Mouse (Mus musculus) hindbrain, embryonic 14.5 days (tissue): Measurements from ENCODE around the gene 4931406P16Rik. TPM values are rescaled to one million over a fixed set of nuclear protein-coding genes. Genes with fewer than 3 reads are reported as not detected.

ENCODE experiments used
- ATAC-seq: fragments of 200-750 bp; cut with Nextera tagmentation; 2 replicates; pipeline ENCODE4 v1.8.0; 2017; ENCODE audit warnings: moderate number of reproducible peaks, mild to moderate bottlenecking, moderate TSS enrichment, moderate library complexity; ENCODE audit not compliant: low FRiP score
- DNase-seq: peaks from one replicate; pipeline ENCODE4 v3.0.0-alpha.2; 2015; ENCODE audit warnings: low spot score
- H3K27ac ChIP-seq: fragments of 300-500 bp; sonication (generic); 2 replicates; pipeline ENCODE4 v1.5.1; 2014; ENCODE audit warnings: mild to moderate bottlenecking, moderate library complexity
- H3K27me3 ChIP-seq: fragments of 300-500 bp; sonication (generic); 2 replicates; pipeline ENCODE4 v1.6.1; 2014; ENCODE audit warnings: mild to moderate bottlenecking, low read length, mixed read lengths; ENCODE audit not compliant: control insufficient read depth, insufficient read depth
- H3K36me3 ChIP-seq: fragments of 300-500 bp; sonication (generic); replicated peaks from 2 replicates; pipeline ENCODE4 v1.6.1; 2014; ENCODE audit not compliant: control insufficient read depth, insufficient read depth
- H3K4me1 ChIP-seq: fragments of 300-500 bp; sonication (generic); replicated peaks from 2 replicates; pipeline ENCODE4 v1.6.1; 2014; ENCODE audit warnings: antibody characterized with exemption, low read length, mixed read lengths; ENCODE audit not compliant: control insufficient read depth, insufficient read depth
- H3K4me2 ChIP-seq: fragments of 300-500 bp; sonication (generic); replicated peaks from 2 replicates; pipeline ENCODE4 v1.6.1; 2014; ENCODE audit warnings: mild to moderate bottlenecking, moderate library complexity
- H3K4me3 ChIP-seq: fragments of 300-500 bp; sonication (generic); replicated peaks from 2 replicates; pipeline ENCODE4 v1.5.1; 2014; ENCODE audit warnings: mild to moderate bottlenecking, low read length
- H3K9ac ChIP-seq: fragments of 300-500 bp; sonication (generic); 2 replicates; pipeline ENCODE4 v1.6.1; 2014
- H3K9me3 ChIP-seq: fragments of 300-500 bp; sonication (generic); 2 replicates; pipeline ENCODE4 v1.6.1; 2016; ENCODE audit warnings: low read length; ENCODE audit not compliant: control insufficient read depth
- WGBS: fragments of 180-500 bp; shearing (Covaris S2); extraction: QIAGEN DNeasy Blood & Tissue Kit; methylation state at CpG from one replicate; pipeline ENCODE4 v1.1.7; 2014; 5-methylcytosine and 5-hydroxymethylcytosine counted together
- polyA plus RNA-seq: library from polyadenylated mRNA; unstranded; fragments of >200 nt; fragmentation: Nextera tagmentation; extraction: Ambion mirVana; gene quantifications from 2 replicates; pipeline ENCODE4 v1.2.1, GENCODE M21; 2014

Gene 4931406P16Rik
- polyA plus RNA-seq, 1 experiment from 2014 or later: 39.5 TPM

- no peak for ATAC-seq
- Histone ChIP-seq H3K27ac (no peak overlapping the region), H3K9ac (no peak overlapping the region), H3K4me3 (no peak overlapping the region), H3K4me1 (no peaks in the 10 kb centered on the region), H3K36me3 (no peaks in the 10 kb centered on the region), H3K27me3 (no peaks in the 10 kb centered on the region), H3K9me3 (no peaks in the 10 kb centered on the region), H3K4me2 (no peak overlapping the region)
- no peak for DNase-seq
- WGBS: 16% methylated on average over 3 of the region's 3 CpGs
Measured at GRCm38 (mm10) chr7:34319957-34320356, 6.6 kb upstream of the 4931406P16Rik start.

DNA sequence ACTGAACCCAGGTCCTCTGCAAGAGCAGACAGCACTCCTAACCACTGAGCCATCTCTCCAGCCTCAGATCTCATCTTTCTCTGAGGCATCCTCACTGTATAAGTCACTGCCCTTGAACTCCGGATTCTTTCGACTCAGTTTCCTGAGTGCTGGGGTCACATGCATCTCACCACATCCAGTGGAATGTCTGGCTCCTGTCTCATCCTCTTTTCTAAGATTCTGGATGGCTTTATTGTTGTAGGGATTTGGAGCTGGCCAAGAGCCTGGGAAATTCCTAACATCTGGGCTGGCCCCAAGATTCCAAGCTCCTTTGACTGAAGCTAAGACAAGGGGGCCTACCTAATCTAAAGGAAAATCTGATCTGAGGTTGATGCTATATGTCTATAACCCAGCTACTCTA is 5.8 kb upstream of the 4931406P16Rik start:
- Histone ChIP-seq H3K9me3 (no peaks in the 10 kb centered on the region), H3K36me3 (no peaks in the 10 kb centered on the region), H3K27me3 (no peaks in the 10 kb centered on the region), H3K4me3 (no peak overlapping the region), H3K27ac (no peak overlapping the region), H3K4me1 (no peaks in the 10 kb centered on the region), H3K9ac (no peak overlapping the region), H3K4me2 (no peak overlapping the region)
- WGBS: 97% methylated on average over 2 of the region's 2 CpGs
- ATAC-seq: no peak
- no peak for DNase-seq

GRCm38 (mm10) chr7:34317901-34318476 is 4.6 kb upstream of the 4931406P16Rik start:
- DNase-seq: peak; percentile 27
- 68% methylated on average over 7 of the region's 7 CpGs for WGBS
- H3K36me3 ChIP-seq: no peaks in the 10 kb centered on the region
- H3K9me3 ChIP-seq: no peaks in the 10 kb centered on the region
- H3K27me3 ChIP-seq: no peaks in the 10 kb centered on the region
- H3K9ac ChIP-seq: no peak overlapping the region
- no peak overlapping the region for H3K4me3 ChIP-seq
- no peak for ATAC-seq
- H3K4me1 ChIP-seq: no peaks in the 10 kb centered on the region
- H3K4me2 ChIP-seq: no peak overlapping the region
- no peak overlapping the region for H3K27ac ChIP-seq

DNA sequence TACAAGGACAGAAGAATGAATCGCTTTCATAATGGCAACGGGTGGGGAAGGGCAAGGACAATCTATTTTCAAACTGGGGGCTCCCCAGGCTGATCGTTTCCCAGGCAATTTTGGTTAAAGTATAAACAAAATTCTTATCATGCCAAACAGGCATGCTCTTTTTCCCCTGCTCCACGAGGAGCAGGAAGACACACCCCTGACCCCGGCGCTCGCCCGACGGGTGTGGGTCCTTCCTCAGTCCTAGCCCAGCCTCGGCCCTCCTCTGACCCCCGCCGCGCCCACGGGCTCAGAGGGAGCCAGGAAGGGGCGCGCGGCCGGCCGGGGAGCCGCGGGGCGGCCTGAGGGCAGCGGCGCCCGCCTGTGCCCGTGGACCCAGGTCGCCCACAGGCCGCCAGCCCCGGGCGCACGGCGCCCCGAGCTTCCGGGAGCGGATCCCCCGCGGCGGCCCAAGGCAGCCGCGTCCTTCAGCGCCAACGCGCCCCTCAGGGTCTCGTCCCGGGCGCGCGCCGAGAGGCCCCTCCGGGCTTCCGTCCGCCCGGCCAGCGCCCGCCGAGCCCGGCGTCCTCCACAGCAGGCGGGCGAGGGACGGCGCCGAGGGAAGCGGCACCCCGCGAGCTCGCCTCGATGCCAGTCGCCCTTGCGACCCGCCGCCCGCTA is 437 bp downstream of the 4931406P16Rik start:
- peaks cover 11% of the 10 kb centered on the region; the same call in 1 of the 2 replicates for H3K4me1 ChIP-seq
- H3K27ac ChIP-seq: peak overlapping the region; percentile 93
- ATAC-seq: peak; percentile 80
- H3K9ac ChIP-seq: peak overlapping the region; percentile 85
- no peaks in the 10 kb centered on the region for H3K9me3 ChIP-seq
- no peak for DNase-seq
- no peaks in the 10 kb centered on the region for H3K27me3 ChIP-seq
- no peaks in the 10 kb centered on the region for H3K36me3 ChIP-seq
- peak overlapping the region; percentile 82 for H3K4me2 ChIP-seq
- WGBS: under 1% methylated on average over 59 of the region's 73 CpGs
- peak overlapping the region; percentile 95 for H3K4me3 ChIP-seq

DNA sequence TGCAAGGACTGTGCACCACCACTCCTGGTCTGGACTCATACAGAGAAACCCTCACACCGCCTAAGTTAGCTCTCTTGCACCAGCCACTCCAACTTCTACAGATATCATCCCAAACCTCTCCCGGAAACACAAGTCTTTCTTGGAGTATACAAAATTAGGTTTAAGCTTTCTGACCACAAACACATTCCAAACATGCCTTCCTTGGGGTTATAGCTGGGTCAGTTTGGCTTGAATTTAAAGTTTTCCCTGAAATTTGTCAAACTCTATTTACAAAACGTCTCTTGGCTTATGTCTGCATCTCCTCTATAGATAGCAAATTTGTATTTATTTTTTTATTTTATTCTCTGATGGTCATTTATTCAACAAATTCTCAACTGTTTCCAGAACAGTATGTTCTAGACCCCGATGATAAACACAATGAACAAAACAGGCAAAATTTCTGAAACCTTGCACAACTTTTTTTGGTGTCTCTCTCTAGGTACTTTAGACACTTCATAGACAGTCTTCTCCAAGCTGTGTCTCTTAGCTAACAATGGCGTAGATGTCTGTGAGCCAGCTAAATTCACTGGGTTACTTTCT is 4.1 kb downstream of the 4931406P16Rik start:
- Histone ChIP-seq H3K27me3 (no peaks in the 10 kb centered on the region), H3K9ac (no peak overlapping the region), H3K4me1 (peaks cover 11% of the 10 kb centered on the region; the same call in 1 of the 2 replicates), H3K4me3 (no peak overlapping the region), H3K4me2 (no peak overlapping the region), H3K9me3 (no peaks in the 10 kb centered on the region), H3K36me3 (no peaks in the 10 kb centered on the region), H3K27ac (no peak overlapping the region)
- no peak for ATAC-seq
- 90% methylated on average over 5 of the region's 5 CpGs for WGBS
- DNase-seq: no peak

GRCm38 (mm10) chr7:34308586-34308985 is 4.8 kb downstream of the 4931406P16Rik start:
- WGBS: 74% methylated on average over 5 of the region's 5 CpGs
- Histone ChIP-seq H3K4me2 (no peak overlapping the region), H3K4me3 (no peak overlapping the region), H3K27ac (no peak overlapping the region), H3K36me3 (no peaks in the 10 kb centered on the region), H3K4me1 (peaks cover 11% of the 10 kb centered on the region; the same call in 1 of the 2 replicates), H3K9me3 (no peaks in the 10 kb centered on the region), H3K9ac (no peak overlapping the region), H3K27me3 (no peaks in the 10 kb centered on the region)
- ATAC-seq (no peak), DNase-seq (no peak)

- peaks cover 3% of the 10 kb centered on the region; the same call in 1 of the 2 replicates for H3K36me3 ChIP-seq
- no peak overlapping the region for H3K9ac ChIP-seq
- DNase-seq (no peak), ATAC-seq (no peak)
- no peak overlapping the region for H3K4me2 ChIP-seq
- no peaks in the 10 kb centered on the region for H3K27me3 ChIP-seq
- no peaks in the 10 kb centered on the region for H3K9me3 ChIP-seq
- H3K4me1 ChIP-seq: peaks cover 1% of the 10 kb centered on the region; the same call in 1 of the 2 replicates
- H3K27ac ChIP-seq: no peak overlapping the region
- no peak overlapping the region for H3K4me3 ChIP-seq
- WGBS: 68% methylated on average over 4 of the region's 4 CpGs
Measured at GRCm38 (mm10) chr7:34305454-34305853, 7.9 kb downstream of the 4931406P16Rik start.

- WGBS: 96% methylated on average over 1 of the region's 1 CpGs
- ATAC-seq: no peak
- no peak for DNase-seq
- no peaks in the 10 kb centered on the region for H3K4me1 ChIP-seq
- no peak overlapping the region for H3K4me2 ChIP-seq
- H3K36me3 ChIP-seq: peaks cover 3% of the 10 kb centered on the region; the same call in 1 of the 2 replicates
- no peak overlapping the region for H3K9ac ChIP-seq
- H3K4me3 ChIP-seq: no peak overlapping the region
- H3K9me3 ChIP-seq: no peaks in the 10 kb centered on the region
- H3K27me3 ChIP-seq: no peaks in the 10 kb centered on the region
- H3K27ac ChIP-seq: no peak overlapping the region
Measured at GRCm38 (mm10) chr7:34302651-34303050, 10.7 kb downstream of the 4931406P16Rik start.

DNA sequence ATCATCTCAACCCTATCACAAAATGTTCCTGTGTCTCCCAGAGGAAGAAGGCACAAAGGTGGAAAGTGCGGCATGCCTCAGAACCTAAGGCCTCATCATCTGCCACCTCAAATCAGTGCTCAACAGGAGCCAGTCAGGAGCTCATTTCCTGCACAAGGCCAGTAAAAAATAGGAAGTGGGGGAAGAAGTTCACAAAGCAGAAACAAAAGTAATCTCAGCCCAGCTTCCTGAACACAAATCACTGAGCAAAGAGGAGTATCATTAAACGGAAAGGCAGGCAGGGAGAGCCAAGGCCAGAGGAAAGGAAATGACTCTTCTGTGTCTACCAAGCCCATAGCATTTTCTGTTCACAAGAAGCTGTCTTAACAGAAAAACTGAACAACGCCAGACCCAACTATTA is 11.4 kb downstream of the 4931406P16Rik start:
- Histone ChIP-seq H3K36me3 (peaks cover 3% of the 10 kb centered on the region; the same call in 1 of the 2 replicates), H3K4me3 (no peak overlapping the region), H3K27ac (no peak overlapping the region), H3K27me3 (no peaks in the 10 kb centered on the region), H3K4me2 (no peak overlapping the region), H3K9me3 (no peaks in the 10 kb centered on the region), H3K4me1 (no peaks in the 10 kb centered on the region), H3K9ac (no peak overlapping the region)
- no peak for DNase-seq
- no peak for ATAC-seq
- 88% methylated on average over 3 of the region's 3 CpGs for WGBS
